Mouse (Mus musculus): ENCODE measurements around the gene Ros1. TPM values are rescaled to one million over a fixed set of nuclear protein-coding genes. Genes with fewer than 3 reads are reported as not detected.

Ros1 gene
- polyA plus RNA-seq, 1 experiment from 2014 or later: not detected

- WGBS: under 1% methylated on average over 55 of the region's 60 CpGs
- H3K27me3 ChIP-seq (ENCODE audit: control insufficient read depth, insufficient read depth, low read length): peaks cover 79% of the 10 kb centered on the region
- peak within 1 kb of the TSS; percentile 41 for H3K4me3 ChIP-seq (ENCODE audit: low read depth, low read length)
- H3K4me2 ChIP-seq (ENCODE audit: low read depth): peak within 1 kb of the TSS; percentile 91
- DNase-seq (ENCODE audit: low spot score) (peak; percentile 72), ATAC-seq (ENCODE audit: insufficient read depth, low FRiP score, low TSS enrichment) (peak; percentile 86)
- H3K36me3 ChIP-seq (ENCODE audit: control insufficient read depth, insufficient read depth, low read length): no peaks in the 10 kb centered on the region
- H3K27ac ChIP-seq (ENCODE audit: low read depth, low read length): no peak within 1 kb of the TSS
- peaks cover 6% of the 10 kb centered on the region; the same call in 1 of the 2 replicates for H3K4me1 ChIP-seq (ENCODE audit: control insufficient read depth, insufficient read depth, low read length)
- H3K9me3 ChIP-seq (ENCODE audit: control insufficient read depth, low read length): no peaks in the 10 kb centered on the region
- H3K9ac ChIP-seq (ENCODE audit: low read length): peak within 1 kb of the TSS; percentile 37
These were observed 172.4 kb downstream of the Ros1 start, which contains the start of gene Vgll2 for GRCm38 (mm10) chr10:52022413-52023212. Gene Vgll2 (plus strand): TSS chr10:52022502.

DNA sequence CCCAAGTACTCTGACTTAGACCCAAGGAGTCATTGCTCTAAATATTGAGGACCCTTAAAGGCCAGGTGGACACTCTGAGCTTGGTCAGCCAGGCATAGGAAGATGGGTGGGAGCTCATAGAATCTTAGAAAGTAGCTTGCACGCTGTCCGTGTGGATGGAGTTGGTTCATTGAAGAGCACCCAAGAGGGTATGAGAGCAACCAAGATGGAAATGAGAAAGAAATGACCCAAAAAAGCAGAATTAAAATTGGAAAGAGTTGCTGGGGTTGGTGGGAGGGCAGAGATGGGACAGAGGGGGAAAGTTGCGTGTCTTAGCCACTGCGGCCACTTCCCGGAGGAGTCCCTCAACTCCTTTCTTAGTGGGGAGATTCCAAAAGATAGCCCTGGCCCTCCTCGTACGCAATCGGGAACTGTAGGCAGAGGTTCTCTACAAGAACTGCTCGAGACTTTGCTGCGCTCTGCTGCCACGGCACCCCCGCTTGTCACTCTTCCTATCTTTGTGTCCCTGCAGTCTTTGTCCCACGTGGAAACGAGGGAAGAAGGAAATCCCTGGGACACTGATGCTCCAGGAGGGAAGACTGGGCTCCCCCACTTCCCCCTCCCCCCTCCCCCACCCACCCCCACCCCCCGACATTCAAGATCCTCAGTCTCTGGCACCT, 173.2 kb downstream of the Ros1 start:
- Histone ChIP-seq H3K27me3 (ENCODE audit: control insufficient read depth, insufficient read depth, low read length) (peaks cover 72% of the 10 kb centered on the region), H3K36me3 (ENCODE audit: control insufficient read depth, insufficient read depth, low read length) (no peaks in the 10 kb centered on the region), H3K9me3 (ENCODE audit: control insufficient read depth, low read length) (no peaks in the 10 kb centered on the region), H3K4me2 (ENCODE audit: low read depth) (peak overlapping the region; percentile 91), H3K27ac (ENCODE audit: low read depth, low read length) (no peak overlapping the region), H3K9ac (ENCODE audit: low read length) (0 out of 2 replicates have a peak overlapping the region, but pooled peaks have one; percentile 10), H3K4me1 (ENCODE audit: control insufficient read depth, insufficient read depth, low read length) (no peaks in the 10 kb centered on the region), H3K4me3 (ENCODE audit: low read depth, low read length) (peak overlapping the region; percentile 41)
- WGBS: 1% methylated on average over 14 of the region's 15 CpGs
- ATAC-seq (ENCODE audit: insufficient read depth, low FRiP score, low TSS enrichment) (peak; percentile 53), DNase-seq (ENCODE audit: low spot score) (peak; percentile 36)

DNA sequence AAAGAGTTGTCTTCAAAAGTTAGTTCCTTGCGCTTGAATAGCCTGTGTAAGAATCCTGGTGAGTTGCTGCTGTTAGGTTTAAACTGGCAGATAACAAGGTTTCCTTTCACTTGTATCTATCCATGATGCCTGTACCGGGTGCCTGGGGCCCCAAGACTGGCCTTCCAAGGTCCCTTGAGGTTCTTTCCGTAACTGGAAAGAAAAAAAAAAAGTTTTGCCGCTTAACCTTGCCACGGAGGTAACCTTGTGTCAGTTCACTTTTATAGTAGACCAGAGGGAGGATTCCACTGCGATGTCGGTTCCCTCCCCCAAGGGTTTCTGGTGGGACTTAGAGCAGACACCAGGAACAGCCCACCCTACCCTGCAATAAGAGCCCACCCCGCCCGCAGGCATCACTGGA, 173.8 kb downstream of the Ros1 start:
- no peak for ATAC-seq (ENCODE audit: insufficient read depth, low FRiP score, low TSS enrichment)
- Histone ChIP-seq H3K4me2 (ENCODE audit: low read depth) (no peak overlapping the region), H3K27ac (ENCODE audit: low read depth, low read length) (no peak overlapping the region), H3K4me3 (ENCODE audit: low read depth, low read length) (no peak overlapping the region), H3K4me1 (ENCODE audit: control insufficient read depth, insufficient read depth, low read length) (no peaks in the 10 kb centered on the region), H3K36me3 (ENCODE audit: control insufficient read depth, insufficient read depth, low read length) (no peaks in the 10 kb centered on the region), H3K9me3 (ENCODE audit: control insufficient read depth, low read length) (no peaks in the 10 kb centered on the region), H3K27me3 (ENCODE audit: control insufficient read depth, insufficient read depth, low read length) (peaks cover 65% of the 10 kb centered on the region), H3K9ac (ENCODE audit: low read length) (no peak overlapping the region)
- WGBS: under 1% methylated on average over 9 of the region's 9 CpGs
- peak; percentile 15 for DNase-seq (ENCODE audit: low spot score)

DNA sequence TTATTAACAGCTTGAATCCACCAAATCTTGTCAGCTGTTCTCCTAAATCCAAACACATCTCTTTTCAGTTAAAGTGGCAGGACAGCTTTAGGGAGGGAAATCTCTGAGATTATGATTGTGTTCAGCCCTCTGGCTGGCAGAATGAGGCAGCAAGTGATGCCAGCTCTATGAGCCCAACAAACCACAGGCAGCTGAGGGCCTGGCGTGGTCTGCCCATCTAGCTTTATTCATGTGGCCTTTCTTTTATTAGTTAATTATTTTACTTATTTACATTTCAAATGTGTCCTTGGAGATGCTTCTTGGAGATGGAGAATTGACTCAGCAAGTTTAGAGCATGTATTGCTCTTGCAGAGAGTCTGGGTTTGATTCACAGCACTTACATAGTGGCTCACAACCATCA, 176.6 kb downstream of the Ros1 start:
- DNase-seq (ENCODE audit: low spot score) (no peak), ATAC-seq (ENCODE audit: insufficient read depth, low FRiP score, low TSS enrichment) (no peak)
- no peaks in the 10 kb centered on the region for H3K9me3 ChIP-seq (ENCODE audit: control insufficient read depth, low read length)
- no peaks in the 10 kb centered on the region for H3K4me1 ChIP-seq (ENCODE audit: control insufficient read depth, insufficient read depth, low read length)
- H3K9ac ChIP-seq (ENCODE audit: low read length): no peak overlapping the region
- H3K4me2 ChIP-seq (ENCODE audit: low read depth): no peak overlapping the region
- H3K36me3 ChIP-seq (ENCODE audit: control insufficient read depth, insufficient read depth, low read length): no peaks in the 10 kb centered on the region
- H3K27ac ChIP-seq (ENCODE audit: low read depth, low read length): no peak overlapping the region
- WGBS: 59% methylated on average over 1 of the region's 1 CpGs
- no peak overlapping the region for H3K4me3 ChIP-seq (ENCODE audit: low read depth, low read length)
- H3K27me3 ChIP-seq (ENCODE audit: control insufficient read depth, insufficient read depth, low read length): peaks cover 38% of the 10 kb centered on the region

Small RNA genes lying within 50 kb of the gene (microRNA-seq; reads per million reads assigned to microRNA genes)
- not detected for gene Gm24084

Other genes starting within 250 kb of the Ros1 start
- gene Vgll2, start 172.7 kb downstream of the Ros1 start, polyA plus RNA-seq (2014; fragmentation: Nextera tagmentation; extraction: Ambion mirVana): 10.9 and 11.0 TPM in 2 replicates
- gene Dcbld1, start 38.4 kb upstream of the Ros1 start, polyA plus RNA-seq (2014; fragmentation: Nextera tagmentation; extraction: Ambion mirVana): 24.8 and 26.4 TPM in 2 replicates
- not detected in 2 replicates for gene Gm26741, start 163.5 kb upstream of the Ros1 start, polyA plus RNA-seq (2014; fragmentation: Nextera tagmentation; extraction: Ambion mirVana)
- gene Gopc, start 186.9 kb upstream of the Ros1 start, polyA plus RNA-seq (2014; fragmentation: Nextera tagmentation; extraction: Ambion mirVana): 21.6 and 21.7 TPM in 2 replicates
- not detected in 2 replicates for gene Nepn, start 193.7 kb upstream of the Ros1 start, polyA plus RNA-seq (2014; fragmentation: Nextera tagmentation; extraction: Ambion mirVana)
- gene Nus1, start 222.3 kb upstream of the Ros1 start, polyA plus RNA-seq (2014; fragmentation: Nextera tagmentation; extraction: Ambion mirVana): 14.4 and 15.7 TPM in 2 replicates